Mouse (Mus musculus): ENCODE results near the gene Arhgap23. TPM values are rescaled to one million over a fixed set of nuclear protein-coding genes. Genes with fewer than 3 reads are reported as not detected.

Arhgap23 gene
- polyA plus RNA-seq, 2 experiments, result 9.8 to 28.9 TPM

DNA sequence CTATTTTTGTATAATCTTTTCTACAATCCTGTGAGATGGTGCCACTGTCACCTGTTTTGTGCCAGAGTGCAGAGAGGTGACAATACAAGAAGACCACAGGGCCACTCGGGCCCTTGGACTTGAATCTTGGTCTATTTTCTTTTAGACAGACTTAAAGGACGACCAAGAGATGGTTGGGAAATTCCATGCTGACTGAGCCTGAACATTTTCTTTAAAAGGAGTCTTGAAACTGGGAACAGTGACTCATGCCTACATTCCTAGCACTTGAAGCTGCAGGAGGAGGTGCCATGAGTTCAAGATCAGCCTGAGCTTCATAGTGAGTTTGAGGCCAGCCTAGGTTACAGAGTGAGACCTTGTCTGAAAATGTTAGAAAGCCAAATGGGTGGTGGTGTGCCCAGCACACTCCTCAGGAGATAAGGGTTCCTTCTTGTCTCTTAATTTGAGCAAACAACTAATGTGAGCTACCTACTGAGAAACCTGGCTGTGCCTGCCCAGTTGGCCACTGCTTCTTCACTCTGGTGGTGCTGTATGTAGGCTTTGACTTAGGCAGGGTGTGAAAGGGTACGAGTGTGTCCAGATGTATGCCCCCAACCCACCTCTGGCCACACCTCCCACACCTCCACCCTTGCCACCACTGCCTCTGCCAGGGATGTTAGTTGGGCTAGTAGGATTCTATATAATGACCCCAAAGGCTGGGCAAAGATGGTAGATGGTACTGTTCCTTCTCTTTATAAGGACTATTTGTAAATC, 13.5 kb upstream of the Arhgap23 start:
- Histone ChIP-seq H3K27ac (replicated peaks; ENCODE audit: low read depth, low read length) (no peak overlapping the region), H3K27me3 (ENCODE audit: control insufficient read depth, insufficient read depth, low read length) (no peaks in the 10 kb centered on the region), H3K4me3 (replicated peaks; ENCODE audit: low read length) (no peak overlapping the region), H3K4me2 (replicated peaks; ENCODE audit: low read depth, low read length, severe bottlenecking) (no peak overlapping the region), H3K9me3 (ENCODE audit: control insufficient read depth, low read length) (no peaks in the 10 kb centered on the region), H3K9ac (ENCODE audit: low read depth, low read length, severe bottlenecking) (no peak overlapping the region), H3K36me3 (ENCODE audit: control insufficient read depth, insufficient read depth, low read length) (peaks cover 3% of the 10 kb centered on the region; the same call in 1 of the 2 replicates), H3K4me1 (ENCODE audit: control insufficient read depth, insufficient read depth, low read length) (peaks cover 25% of the 10 kb centered on the region)
- no peak for TF ChIP-seq POLR2A (IDR thresholded peaks at IDR 0.05; ENCODE audit: borderline replicate concordance, extremely low read depth, insufficient read depth, insufficient read length)
- ATAC-seq (ENCODE audit: low FRiP score, low read depth) (no peak), DNase-seq (ENCODE audit: low spot score) (no peak)
- WGBS, result 80% methylated on average over 3 of the region's 3 CpGs

GRCm38 (mm10) chr11:97402746-97403145, 12.6 kb upstream of the Arhgap23 start:
- ATAC-seq (ENCODE audit: low FRiP score, low read depth), result no peak
- no peak for DNase-seq (ENCODE audit: low spot score)
- H3K9ac ChIP-seq (ENCODE audit: low read depth, low read length, severe bottlenecking), result no peak overlapping the region
- H3K27ac ChIP-seq (replicated peaks; ENCODE audit: low read depth, low read length), result no peak overlapping the region
- no peaks in the 10 kb centered on the region for H3K9me3 ChIP-seq (ENCODE audit: control insufficient read depth, low read length)
- H3K27me3 ChIP-seq (ENCODE audit: control insufficient read depth, insufficient read depth, low read length), result no peaks in the 10 kb centered on the region
- no peak for TF ChIP-seq POLR2A (IDR thresholded peaks at IDR 0.05; ENCODE audit: borderline replicate concordance, extremely low read depth, insufficient read depth, insufficient read length)
- no peak overlapping the region for H3K4me3 ChIP-seq (replicated peaks; ENCODE audit: low read length)
- 13% methylated on average over 2 of the region's 2 CpGs for WGBS
- no peak overlapping the region for H3K4me2 ChIP-seq (replicated peaks; ENCODE audit: low read depth, low read length, severe bottlenecking)
- no peaks in the 10 kb centered on the region for H3K36me3 ChIP-seq (ENCODE audit: control insufficient read depth, insufficient read depth, low read length)
- peaks cover 32% of the 10 kb centered on the region for H3K4me1 ChIP-seq (ENCODE audit: control insufficient read depth, insufficient read depth, low read length)

DNA sequence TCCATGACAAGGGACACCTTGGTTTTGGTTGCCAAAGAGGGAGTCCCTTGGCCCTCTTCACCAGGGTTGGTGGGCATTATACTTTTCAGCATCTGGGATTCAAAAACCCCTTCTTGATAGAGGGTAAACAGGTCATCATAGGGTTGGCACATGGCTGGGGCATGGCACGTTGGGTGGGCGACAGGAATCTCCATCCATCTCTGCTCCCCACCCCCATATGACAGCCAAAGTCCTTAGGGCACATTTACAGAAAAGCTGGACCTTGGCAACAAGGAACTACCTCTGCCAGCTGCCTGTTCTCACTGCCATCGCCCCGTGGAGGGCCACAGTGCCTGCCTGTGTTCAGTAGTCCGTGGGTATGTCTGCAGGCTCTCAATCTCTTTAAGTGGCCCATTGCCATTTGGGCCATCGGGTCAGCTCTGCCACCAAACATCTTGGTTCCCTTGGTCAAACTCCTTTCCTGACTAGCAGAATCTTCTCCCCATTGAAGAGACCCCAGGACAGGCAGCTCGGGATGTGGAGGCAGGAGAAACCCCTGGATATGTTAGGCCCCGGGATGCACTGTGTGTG, 11.6 kb upstream of the Arhgap23 start:
- Histone ChIP-seq H3K4me3 (replicated peaks; ENCODE audit: low read length) (peak overlapping the region; percentile 59), H3K27me3 (ENCODE audit: control insufficient read depth, insufficient read depth, low read length) (no peaks in the 10 kb centered on the region), H3K4me1 (ENCODE audit: control insufficient read depth, insufficient read depth, low read length) (peaks cover 32% of the 10 kb centered on the region), H3K9ac (ENCODE audit: low read depth, low read length, severe bottlenecking) (no peak overlapping the region), H3K36me3 (ENCODE audit: control insufficient read depth, insufficient read depth, low read length) (no peaks in the 10 kb centered on the region), H3K27ac (replicated peaks; ENCODE audit: low read depth, low read length) (no peak overlapping the region), H3K4me2 (replicated peaks; ENCODE audit: low read depth, low read length, severe bottlenecking) (peak overlapping the region; percentile 97), H3K9me3 (ENCODE audit: control insufficient read depth, low read length) (no peaks in the 10 kb centered on the region)
- no peak for DNase-seq (ENCODE audit: low spot score)
- TF ChIP-seq POLR2A (IDR thresholded peaks at IDR 0.05; ENCODE audit: borderline replicate concordance, extremely low read depth, insufficient read depth, insufficient read length), result no peak
- WGBS, result 37% methylated on average over 8 of the region's 8 CpGs
- ATAC-seq (ENCODE audit: low FRiP score, low read depth), result no peak

DNA sequence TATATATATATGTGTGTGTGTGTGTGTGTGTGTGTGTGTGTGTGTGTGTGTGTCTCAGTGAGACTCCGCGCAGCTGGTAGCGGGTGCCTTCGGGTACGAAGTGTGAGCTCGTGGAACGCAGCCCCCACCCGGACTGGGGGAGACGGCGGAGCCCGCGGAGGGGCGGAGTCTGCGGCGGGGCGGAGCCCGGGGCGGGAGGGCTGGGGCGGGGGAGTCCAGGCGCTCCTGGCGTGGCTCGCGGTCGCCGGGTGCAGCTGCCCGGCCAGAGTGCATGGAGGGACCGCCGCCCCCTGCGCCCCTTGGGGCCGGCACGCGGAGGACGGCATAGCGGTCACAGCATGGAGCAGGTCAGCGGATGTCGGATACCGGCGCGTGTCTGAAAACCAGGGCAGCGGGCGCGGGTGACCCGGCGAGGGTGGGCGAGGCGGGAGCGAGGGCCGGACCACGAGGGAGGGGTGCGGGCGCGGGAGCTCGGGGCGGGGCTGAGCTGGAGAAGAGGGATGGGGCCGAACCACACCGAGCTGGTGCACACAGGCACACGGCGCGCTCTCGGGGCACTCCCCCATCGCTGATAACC, 11.1 kb upstream of the Arhgap23 start:
- Histone ChIP-seq H3K36me3 (ENCODE audit: control insufficient read depth, insufficient read depth, low read length) (no peaks in the 10 kb centered on the region), H3K4me2 (replicated peaks; ENCODE audit: low read depth, low read length, severe bottlenecking) (peak overlapping the region; percentile 97), H3K27ac (replicated peaks; ENCODE audit: low read depth, low read length) (0 out of 2 replicates have a peak overlapping the region, but pooled peaks have one; percentile 13), H3K4me1 (ENCODE audit: control insufficient read depth, insufficient read depth, low read length) (peaks cover 32% of the 10 kb centered on the region), H3K27me3 (ENCODE audit: control insufficient read depth, insufficient read depth, low read length) (no peaks in the 10 kb centered on the region), H3K9ac (ENCODE audit: low read depth, low read length, severe bottlenecking) (peak overlapping the region; percentile 56), H3K9me3 (ENCODE audit: control insufficient read depth, low read length) (no peaks in the 10 kb centered on the region), H3K4me3 (replicated peaks; ENCODE audit: low read length) (peak overlapping the region; percentile 59)
- WGBS, result 0% methylated on average over 28 of the region's 61 CpGs
- DNase-seq (ENCODE audit: low spot score), result no peak
- ATAC-seq (ENCODE audit: low FRiP score, low read depth), result peak; percentile 39
- TF ChIP-seq POLR2A (IDR thresholded peaks at IDR 0.05; ENCODE audit: borderline replicate concordance, extremely low read depth, insufficient read depth, insufficient read length), result no peak

GRCm38 (mm10) chr11:97404761-97405190, 10.6 kb upstream of the Arhgap23 start:
- H3K4me2 ChIP-seq (replicated peaks; ENCODE audit: low read depth, low read length, severe bottlenecking), result peak overlapping the region; percentile 97
- TF ChIP-seq POLR2A (IDR thresholded peaks at IDR 0.05; ENCODE audit: borderline replicate concordance, extremely low read depth, insufficient read depth, insufficient read length), result no peak
- H3K9me3 ChIP-seq (ENCODE audit: control insufficient read depth, low read length), result no peaks in the 10 kb centered on the region
- 0 out of 2 replicates have a peak overlapping the region, but pooled peaks have one; percentile 13 for H3K27ac ChIP-seq (replicated peaks; ENCODE audit: low read depth, low read length)
- 1% methylated on average over 10 of the region's 11 CpGs for WGBS
- DNase-seq (ENCODE audit: low spot score) (no peak), ATAC-seq (ENCODE audit: low FRiP score, low read depth) (peak; percentile 0; the same call in 1 of the 2 replicates)
- H3K36me3 ChIP-seq (ENCODE audit: control insufficient read depth, insufficient read depth, low read length), result no peaks in the 10 kb centered on the region
- peak overlapping the region; percentile 56 for H3K9ac ChIP-seq (ENCODE audit: low read depth, low read length, severe bottlenecking)
- peak overlapping the region; percentile 59 for H3K4me3 ChIP-seq (replicated peaks; ENCODE audit: low read length)
- peaks cover 32% of the 10 kb centered on the region for H3K4me1 ChIP-seq (ENCODE audit: control insufficient read depth, insufficient read depth, low read length)
- no peaks in the 10 kb centered on the region for H3K27me3 ChIP-seq (ENCODE audit: control insufficient read depth, insufficient read depth, low read length)

All from limb, embryonic 14.5 days (tissue).